Mouse (Mus musculus): ENCODE results near the gene Stx8.

The Stx8 gene

DNA sequence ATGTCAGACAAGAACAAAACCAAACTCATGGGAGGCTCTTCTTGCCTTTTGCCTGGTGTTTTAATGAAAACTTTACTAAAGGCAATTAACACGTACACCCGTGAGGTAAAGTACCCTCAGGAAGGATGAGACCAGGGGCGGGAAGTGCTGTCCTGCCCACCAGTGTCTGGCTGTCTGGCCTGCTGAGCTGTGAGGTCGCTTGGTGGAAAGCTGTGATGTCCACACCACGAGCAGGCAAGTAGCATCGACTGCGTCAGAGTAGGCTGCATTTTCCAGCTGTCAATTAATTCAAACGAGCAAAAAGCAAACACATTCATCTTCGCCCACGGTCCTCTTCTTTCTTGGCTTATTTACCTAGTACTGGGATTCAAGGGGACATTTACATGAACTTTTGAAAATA lies 232.7 kb downstream of the Stx8 start:
- DNase-seq (ENCODE audit: extremely low spot score, low spot score), result no peak

DNA sequence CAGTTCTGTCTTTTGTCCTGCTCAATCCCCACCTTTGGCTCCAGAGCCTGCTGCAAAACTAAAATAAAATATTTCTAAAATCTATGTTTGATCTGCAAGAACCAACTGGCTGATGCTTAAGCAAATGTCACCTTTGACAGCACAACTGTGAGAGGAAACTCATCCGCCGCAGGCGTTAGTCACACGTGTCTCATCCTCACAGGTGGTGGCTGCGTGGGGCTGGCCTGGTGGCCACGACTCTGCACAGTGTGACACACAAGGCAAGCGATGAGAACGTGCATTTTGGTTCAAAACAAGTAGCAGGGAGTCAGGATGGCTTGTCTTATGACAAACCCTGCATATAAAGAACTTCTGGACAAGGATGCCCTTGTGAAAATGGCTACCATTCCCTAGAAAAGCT lies 233.1 kb downstream of the Stx8 start:
- no peak for DNase-seq (ENCODE audit: extremely low spot score, low spot score)

DNA sequence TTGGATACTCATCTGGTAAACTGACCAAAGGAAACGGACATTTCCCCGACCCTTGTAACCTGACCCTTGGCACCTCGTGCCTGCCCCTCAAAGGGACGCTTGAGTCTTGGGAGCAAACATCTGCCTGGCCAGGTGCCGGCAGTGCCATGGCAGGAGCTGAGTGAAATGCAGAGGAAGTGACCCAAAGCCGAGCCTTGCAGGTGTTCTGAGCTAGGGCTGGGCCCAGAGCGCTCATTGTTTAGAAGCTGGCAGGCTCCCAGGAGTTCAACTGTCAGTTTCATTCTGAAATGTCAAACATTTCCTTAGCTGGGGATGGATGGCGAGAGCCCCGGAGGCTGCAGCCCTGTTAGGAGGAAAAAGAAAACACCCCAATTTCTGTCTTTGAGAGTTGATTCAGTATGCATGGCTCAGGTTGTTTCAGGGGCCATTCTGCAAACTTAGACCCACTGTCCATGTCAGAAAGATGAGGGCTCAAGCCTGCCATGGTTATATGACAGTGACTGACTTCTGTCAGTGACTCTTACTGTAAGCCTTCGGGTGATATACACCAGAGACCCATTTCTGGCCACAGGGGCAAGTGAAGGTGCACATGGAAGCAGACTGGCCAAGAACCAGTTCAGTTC lies 233.9 kb downstream of the Stx8 start:
- no peak for DNase-seq (ENCODE audit: extremely low spot score, low spot score)

DNA sequence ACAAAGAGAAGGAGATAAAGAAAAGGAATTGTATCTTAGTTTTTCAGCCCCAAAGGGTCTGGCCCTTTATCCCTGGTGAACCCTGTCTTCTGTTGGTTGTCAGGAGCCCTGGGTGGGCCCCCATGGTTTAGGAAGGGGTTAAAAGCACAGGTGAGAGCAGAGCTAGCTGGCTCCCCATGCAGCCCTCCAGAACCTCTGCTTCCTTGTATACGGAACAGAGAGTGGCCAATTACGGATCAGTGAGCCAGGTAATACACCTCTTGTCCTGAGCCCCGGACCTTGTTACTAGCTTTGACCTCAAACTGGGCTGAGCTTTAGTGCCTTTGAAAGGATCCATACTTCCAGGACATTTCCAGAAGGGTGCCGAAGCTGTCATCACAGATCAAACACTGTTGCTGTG lies 234.5 kb downstream of the Stx8 start:
- DNase-seq (ENCODE audit: extremely low spot score, low spot score), result no peak

DNA sequence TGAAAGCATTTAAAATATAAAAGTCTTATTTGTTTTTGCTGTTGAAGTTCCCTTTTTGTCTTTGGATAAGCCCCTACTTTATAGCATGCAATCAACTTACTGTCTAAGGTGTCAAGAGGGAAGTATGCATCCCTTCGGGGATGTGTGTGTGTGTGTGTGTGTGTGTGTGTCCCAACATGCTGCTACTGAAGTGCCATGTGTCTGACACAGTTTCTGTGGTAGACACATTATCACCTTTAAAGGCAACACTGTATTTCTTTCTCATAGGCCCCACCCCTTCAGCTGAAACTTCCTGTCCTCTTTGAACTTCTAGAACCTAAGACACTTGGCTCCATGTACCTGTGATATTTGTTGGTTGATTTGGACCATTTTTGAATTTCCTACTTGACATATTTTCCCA lies 235.1 kb downstream of the Stx8 start:
- no peak for DNase-seq (ENCODE audit: extremely low spot score, low spot score)

DNA sequence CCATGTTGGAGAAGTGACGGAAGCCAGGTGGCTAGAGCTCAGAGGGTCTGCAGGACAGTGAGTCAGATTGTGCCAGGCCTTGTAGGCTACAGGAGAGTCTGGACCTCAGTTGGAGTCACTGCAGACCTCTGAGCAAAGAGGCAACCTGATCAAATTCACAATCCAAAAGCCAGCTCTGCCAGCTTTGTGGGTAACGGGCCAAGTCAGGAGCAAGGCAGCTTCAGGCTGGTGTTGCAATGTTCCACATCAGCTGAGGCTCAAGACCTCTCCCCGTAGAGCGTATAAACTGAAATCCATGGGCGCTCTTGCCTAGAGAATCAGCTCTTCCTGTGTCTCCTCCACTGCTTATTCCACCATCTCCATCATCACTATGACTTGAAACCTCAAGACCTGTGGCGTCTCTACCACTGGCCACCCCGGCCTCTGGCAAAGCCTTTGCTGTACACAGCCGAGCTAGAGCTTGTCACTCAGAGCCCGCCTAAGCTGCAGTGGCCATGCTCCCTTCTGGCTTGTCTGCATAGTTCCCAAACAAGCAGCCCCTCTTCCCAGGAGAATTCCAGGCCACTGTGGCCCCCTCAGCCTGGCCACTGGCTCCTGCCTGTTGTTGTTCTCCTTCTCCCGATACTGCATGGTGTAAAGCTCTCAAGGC lies 235.9 kb downstream of the Stx8 start:
- no peak for DNase-seq (ENCODE audit: extremely low spot score, low spot score)

DNA sequence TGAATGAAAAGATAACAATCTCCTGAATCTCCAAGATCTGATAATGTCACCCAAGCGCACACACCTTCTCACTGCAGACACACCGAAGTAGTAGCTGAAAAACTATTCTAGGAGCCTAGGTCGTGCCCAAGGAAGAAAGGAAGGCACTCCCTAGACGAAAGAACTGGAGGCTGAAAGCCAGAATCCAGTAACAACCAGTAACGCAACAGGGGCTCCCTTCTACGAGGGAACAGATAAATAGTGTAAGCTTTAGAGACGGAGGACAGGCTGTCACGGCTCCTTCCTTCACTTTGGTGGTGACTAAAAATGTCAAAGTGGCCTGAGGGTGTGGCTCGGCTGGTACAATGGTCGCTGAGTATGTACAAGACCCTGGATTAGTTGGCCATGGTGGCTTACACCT lies 236.6 kb downstream of the Stx8 start:
- no peak for DNase-seq (ENCODE audit: extremely low spot score, low spot score)

DNA sequence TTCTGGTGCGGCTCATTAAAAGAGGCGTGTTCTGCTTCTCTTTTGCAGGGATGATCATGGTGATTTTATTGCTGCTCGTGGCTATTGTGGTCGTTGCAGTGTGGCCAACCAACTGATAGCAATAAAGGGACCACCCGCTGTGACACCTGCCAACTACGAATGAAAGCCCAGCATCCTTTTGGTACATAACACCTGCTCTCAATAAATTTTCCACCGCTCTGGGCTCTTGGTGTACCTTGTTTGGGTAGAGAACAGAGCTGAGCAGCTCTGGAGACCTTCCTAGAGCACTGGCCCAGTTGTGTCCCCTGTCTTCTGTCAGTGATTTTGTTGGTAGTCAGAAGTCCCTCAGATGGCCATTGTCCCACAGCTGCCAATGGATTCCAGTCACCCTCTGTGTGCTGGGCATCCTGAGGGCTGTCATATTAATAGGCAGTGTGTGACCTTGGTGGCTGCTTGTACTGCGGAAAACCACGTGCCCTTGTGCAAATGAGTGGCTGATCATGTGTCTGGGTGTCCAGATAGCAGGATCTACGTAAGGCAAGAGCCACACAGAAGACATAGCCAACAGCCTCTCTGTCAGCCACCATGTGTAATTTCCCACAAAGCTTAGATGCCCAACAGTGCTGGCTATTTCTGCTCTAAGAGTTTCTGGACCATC lies 237.8 kb downstream of the Stx8 start:
- DNase-seq (ENCODE audit: extremely low spot score, low spot score), result no peak

DNA sequence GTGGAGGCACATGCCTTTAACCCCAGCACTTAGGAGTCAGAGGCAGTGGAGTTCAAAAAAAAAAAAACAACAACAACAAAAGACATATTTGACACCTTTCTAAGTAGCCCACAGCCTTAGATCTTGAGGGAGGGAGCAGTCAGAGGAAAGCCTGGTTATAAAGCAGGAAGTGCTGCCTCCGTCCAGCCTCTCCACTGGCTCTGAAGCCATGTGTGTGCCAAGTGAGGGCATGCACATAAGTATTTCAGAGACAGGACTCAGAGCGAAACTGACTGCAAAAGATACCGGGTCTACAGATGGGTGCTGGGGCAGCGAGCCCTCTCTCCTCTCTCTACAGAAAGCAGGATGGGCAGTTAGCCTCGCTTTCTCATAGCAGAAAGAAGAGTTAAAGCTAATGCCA lies 238.4 kb downstream of the Stx8 start:
- no peak for DNase-seq (ENCODE audit: extremely low spot score, low spot score)

DNA sequence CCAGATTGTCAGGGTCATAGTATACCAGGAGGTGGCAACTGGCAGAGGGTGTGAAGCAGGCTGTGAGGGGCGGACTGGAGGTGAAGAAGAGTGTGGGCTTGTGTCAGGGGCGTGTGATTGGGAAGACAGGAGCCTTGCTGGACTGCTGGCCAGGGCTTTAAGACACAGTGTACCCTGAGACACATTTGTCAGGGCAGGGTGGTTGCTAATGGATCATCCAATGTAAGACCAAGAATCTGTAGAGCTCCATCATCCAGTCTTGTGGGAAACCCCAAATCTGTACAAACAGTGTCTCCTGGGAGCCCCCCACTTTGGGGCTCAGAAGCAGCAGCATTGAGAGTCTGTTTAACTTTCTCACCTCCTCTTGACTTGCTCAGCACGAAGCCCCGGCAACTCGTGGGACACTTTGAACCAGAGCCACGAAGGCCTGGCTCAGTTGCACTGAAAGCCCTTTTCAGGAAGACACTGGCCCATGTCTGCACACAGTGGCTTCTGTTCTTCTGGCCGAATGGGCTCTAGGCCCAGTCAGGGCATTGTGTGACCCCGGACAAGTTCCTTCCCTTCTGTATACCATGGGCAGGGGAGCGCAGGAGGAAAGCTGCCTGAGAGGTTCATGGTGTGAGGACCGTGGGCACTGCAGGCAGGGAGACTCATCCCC lies 239.7 kb downstream of the Stx8 start:
- no peak for DNase-seq (ENCODE audit: extremely low spot score, low spot score)

DNA sequence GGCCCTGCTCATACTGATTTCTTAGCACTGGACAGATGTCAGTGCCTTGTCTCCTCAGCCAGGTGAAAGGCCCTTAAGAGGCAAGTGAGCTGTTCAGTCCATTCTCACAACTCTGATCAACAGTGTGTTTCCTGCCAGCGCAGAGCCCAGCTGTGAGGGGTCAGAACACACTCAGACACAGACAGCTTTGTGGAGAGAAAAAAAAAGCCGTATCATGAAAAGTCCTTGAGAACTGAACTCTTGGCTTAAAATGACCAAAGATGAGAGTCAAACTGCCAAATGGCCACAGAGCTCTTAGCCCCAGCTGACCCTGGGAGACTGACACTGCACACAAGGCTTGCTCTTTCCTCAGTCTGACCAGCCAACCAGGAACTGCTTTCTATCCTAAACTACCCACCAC lies 242.0 kb downstream of the Stx8 start:
- no peak for DNase-seq (ENCODE audit: extremely low spot score, low spot score)

DNA sequence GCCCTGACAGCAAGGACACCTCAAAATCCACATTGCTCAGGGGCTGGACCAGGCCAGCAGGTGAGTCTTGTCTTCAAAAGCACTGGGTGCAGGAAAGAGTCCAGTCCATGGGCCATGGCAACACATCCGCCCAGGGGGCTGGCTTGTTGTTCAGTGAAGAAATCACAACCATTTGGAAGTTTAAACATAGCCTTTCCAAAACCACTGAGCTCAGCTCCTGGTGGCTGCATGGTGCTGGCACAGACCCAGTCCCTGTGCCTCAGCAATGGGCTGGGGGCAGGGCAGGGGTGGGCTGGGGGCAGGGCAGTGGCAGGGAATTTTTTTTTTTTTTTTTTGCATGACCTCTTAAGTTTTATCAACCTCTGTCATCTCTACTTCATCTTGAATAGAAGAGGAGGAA lies 242.6 kb downstream of the Stx8 start:
- DNase-seq (ENCODE audit: extremely low spot score, low spot score), result no peak

DNA sequence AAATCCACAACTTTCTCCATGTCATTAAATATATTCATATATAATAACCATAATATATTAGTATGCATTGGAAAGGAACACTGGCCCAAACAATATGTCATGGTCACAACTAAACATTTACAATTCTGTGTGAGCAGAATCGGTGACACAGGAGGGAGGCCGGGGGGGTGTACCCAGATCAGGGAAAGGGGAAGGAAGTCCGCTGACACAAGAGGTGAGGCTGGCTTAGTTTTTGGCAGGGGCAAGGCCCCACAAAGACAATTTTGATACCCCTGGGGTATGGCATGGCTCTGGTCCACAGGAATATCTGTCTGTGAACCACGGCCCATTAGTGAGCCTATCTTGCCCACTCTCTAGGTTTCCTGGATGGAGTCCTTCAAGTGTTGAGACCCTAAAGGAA lies 243.5 kb downstream of the Stx8 start:
- no peak for DNase-seq (ENCODE audit: extremely low spot score, low spot score)

DNA sequence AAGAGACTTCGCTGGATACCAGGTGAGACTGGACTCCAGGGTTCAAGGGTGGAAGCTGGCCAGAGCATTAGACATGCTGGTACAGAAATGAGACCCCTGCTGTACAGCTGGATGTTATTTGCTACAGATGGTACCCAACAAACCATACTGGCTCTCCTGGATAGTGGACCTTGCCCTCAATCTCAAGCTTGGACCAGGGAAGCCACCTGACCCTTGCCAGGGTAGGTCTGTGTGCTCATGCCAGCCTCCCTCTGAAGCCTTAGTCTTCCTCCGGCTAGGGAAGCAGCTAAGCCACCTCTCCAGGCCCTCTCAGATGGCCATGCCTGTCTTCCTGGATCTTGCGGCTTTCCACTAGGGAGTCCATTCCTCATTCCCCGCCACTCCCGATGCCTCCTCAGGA lies 244.7 kb downstream of the Stx8 start:
- DNase-seq (ENCODE audit: extremely low spot score, low spot score), result no peak

DNA sequence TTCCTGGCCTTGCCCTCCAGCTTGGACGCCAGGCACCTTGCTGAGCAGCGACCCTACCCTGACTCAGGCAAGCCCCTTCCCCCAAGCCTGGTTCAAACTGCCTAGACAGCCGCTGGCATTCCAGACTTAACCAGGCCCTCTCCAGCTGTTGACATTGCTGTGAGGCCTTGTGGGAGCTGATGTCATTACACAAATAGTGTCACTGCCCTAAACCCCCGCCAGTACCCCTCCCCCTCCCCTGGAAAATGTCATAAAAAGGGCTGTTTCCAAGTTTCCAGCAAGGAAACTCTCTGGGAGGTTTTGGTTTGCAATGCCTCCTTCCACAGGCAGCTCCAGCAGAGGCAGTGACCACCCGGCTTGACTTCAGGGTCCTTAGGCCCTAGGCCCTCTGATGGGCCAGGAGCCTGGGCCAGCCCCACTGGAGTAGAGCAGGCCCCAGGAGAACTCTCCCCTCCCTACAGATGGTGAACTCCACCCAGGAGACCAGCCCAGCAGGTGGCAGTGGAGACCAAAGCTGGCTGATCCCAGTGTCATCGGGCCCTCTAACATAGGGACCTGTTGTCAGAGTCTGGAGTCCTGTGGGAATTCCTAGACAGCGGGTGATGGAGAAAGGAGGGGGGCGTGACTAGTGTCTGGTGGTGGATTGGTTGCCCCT lies 246.1 kb downstream of the Stx8 start:
- DNase-seq (ENCODE audit: extremely low spot score, low spot score), result no peak

DNA sequence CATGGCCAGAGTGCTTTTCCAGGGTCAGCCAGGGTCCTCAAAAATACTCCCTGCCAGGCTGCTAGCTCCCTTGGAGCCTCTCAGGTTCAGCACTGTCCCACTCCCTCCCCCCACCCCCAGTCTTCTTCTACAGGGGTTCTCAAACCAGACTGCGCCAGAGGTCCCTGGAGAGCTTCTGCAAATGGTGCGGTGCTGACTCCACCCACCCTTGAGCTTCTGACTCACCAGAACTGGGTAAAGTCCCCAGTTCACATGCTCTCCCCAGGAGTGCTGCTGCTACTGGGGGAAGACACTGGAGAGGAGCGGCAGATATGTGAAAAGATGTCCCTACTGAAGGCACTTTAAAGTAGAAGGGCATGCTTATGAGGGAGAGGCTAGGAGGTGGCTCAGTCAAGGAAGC lies 247.9 kb downstream of the Stx8 start:
- DNase-seq (ENCODE audit: extremely low spot score, low spot score), result no peak

DNA sequence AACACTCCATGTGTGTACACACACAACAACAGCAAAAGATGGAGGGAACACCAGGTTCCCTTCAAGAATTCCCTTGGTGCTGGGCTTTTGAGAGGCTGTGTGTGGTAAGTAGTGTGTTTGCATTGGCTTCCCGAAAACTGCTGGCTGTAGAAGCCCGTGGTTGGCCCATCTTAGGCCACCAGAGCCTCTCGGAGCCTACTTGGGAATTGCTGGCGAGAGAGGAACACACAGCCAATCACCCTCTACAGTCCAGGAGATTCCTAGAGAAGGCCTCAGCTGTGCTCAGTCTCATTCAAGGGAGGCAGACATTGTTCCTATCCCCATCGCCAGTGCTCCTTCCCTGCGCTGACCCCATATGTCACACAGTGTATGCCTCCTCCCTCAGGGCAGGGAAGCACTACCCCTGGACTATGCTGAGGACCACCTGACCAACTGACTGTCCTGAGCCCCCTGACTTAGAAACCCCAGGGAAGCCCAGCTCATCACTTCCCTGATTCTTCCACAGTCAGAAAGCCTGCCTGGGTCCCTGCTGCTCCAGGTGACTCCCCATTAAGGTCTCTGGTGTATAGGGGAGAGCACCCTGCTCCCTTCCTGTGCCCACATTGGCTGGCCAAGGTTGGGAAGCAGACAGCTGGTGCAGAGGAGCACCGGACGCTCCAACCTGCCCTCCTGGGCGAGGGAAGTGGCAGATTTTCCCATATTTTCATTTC lies 248.7 kb downstream of the Stx8 start:
- no peak for DNase-seq (ENCODE audit: extremely low spot score, low spot score)

DNA sequence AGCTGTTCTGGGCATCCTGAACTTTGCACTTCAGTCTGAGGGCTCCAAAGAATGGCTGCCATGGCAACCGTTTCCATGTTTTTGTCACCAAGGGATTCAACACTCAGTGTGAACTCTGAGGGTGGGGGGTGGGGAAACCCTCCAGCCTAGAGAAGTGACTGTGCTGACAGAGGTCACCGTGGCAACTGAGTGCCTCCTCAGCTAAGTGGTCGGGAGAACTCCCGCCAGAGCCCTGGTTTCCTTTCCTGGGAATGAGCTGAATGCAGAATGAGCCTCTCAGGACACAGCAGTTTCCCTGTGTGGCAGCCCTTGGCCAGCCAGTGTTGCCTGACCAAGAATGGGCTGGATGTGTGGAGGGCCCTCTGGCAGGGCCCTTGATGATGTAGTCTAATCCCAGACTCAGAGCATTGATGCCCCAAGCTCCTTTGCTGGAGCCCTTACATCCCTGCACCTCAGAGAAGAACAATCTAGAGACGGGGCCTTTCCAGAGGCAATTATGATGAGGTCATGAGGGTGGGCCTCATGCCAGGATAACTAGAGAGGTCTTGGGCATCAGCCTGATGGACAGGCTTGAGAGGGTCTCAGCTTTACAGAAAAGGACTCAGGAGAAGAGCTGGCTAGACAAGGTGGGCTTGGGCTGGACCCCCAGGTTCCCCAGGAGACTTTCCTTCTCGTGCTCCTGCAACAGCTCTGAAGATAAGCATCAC lies 249.4 kb downstream of the Stx8 start:
- peak; percentile 77 for DNase-seq (ENCODE audit: extremely low spot score, low spot score)

DNA sequence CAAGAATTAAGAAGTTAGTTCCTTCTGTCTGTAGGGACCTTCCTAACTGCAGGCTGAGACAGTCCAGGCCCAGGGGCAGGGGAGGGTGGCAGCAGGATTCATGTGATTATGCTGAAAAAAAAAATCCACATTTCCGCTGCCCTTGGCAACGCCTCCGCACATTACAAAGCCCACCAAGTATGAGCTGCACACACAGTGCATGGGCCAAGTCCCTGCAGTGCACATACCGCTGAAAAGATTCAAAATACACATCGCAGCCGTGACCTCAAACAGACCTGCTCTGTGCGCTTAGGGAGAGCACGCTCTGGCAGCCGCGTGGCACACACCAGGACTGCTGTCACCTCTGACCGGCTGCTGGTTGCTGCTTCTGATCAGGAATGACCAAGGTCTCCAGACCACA lies 250.0 kb downstream of the Stx8 start:
- DNase-seq (ENCODE audit: extremely low spot score, low spot score), result no peak

DNA sequence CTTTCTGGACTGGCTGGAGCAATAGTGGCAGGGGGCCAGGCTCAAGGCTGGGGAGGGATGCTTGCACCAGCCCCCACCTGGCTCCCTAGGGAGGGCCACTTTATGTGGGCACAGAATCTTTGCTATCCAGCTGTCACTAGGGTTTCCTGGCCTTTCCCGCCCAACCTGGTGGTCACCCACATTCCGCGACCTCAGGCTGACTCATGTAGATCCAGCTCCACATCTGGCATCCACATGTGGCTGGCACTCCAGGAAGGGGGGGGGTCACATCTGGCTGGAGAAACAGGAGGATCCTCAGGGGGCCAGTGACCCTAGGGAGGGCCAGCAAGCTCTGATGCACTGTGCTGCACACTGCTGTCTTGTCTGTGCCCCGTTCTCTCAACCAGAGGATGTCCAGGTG lies 254.7 kb downstream of the Stx8 start:
- peak; percentile 68 for DNase-seq (ENCODE audit: extremely low spot score, low spot score)

DNA sequence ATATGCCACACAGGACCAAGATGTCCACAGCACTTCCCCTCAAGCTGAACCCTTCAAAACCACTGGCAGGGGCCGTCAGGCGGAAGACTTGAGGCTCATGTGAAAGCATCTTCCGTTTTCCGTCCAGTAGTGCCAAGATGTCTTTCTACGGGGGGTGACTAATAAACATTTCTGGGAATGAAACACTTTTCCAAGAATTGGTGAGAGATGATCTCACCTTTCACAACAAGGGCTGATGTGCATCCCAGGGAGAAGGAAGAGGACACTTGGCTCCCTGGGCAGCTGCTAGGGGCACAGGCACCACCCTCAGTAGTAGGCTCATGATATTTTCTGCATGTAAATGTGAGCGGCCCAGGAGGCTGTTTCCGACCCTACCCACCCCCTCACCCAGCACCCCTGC lies 256.2 kb downstream of the Stx8 start:
- no peak for DNase-seq (ENCODE audit: extremely low spot score, low spot score)

Measured in neural tube, embryonic 10.5 days (tissue).